Mouse (Mus musculus): Measurements from ENCODE around the gene Gramd2.

- TF ChIP-seq CTCF (IDR thresholded peaks at IDR 0.05; ENCODE audit: low read depth, low read length) (no peak), EP300 (IDR thresholded peaks at IDR 0.05; ENCODE audit: insufficient read depth, low read depth, low read length) (no peak)
Measured at GRCm38 (mm10) chr9:59748969-59749368, 69.0 kb downstream of the Gramd2 start.
